Mouse (Mus musculus) testis, adult 2 months (tissue): ENCODE results near the gene Ubtd2. TPM values are rescaled to one million over a fixed set of nuclear protein-coding genes. Genes with fewer than 3 reads are reported as not detected.

ENCODE experiments used
- H3K27ac ChIP-seq: fragments of 200-500 bp; 2 replicates; pipeline ENCODE4 v1.5.1; 2012; ENCODE audit warnings: low read depth, low read length; ENCODE audit not compliant: control insufficient read depth, insufficient read depth
- H3K27me3 ChIP-seq: fragments of 200-500 bp; 2 replicates; pipeline ENCODE4 v1.6.1; 2012; ENCODE audit warnings: mild to moderate bottlenecking, low read length, moderate library complexity; ENCODE audit not compliant: control insufficient read depth, insufficient read depth
- H3K36me3 ChIP-seq: fragments of 200-500 bp; 2 replicates; pipeline ENCODE4 v1.6.1; 2012; ENCODE audit warnings: mild to moderate bottlenecking, low read length; ENCODE audit not compliant: control insufficient read depth, insufficient read depth
- H3K4me1 ChIP-seq: fragments of 200-500 bp; 2 replicates; pipeline ENCODE4 v1.6.1; 2012; ENCODE audit warnings: low read length; ENCODE audit not compliant: control insufficient read depth, insufficient read depth
- H3K4me3 ChIP-seq: fragments of 200-500 bp; 2 replicates; pipeline ENCODE4 v1.5.1; 2012; ENCODE audit warnings: low read depth, mild to moderate bottlenecking, low read length, moderate library complexity, mixed read lengths; ENCODE audit not compliant: control insufficient read depth
- CTCF ChIP-seq: fragments of 200-500 bp; IDR thresholded peaks from 2 replicates; pipeline ENCODE4 v1.5.1; 2012; ENCODE audit warnings: low read depth, mild to moderate bottlenecking, inconsistent platforms, low read length, moderate library complexity; ENCODE audit not compliant: control insufficient read depth, insufficient read depth, insufficient replicate concordance
- POLR2A ChIP-seq: fragments of 200-500 bp; IDR thresholded peaks from 2 replicates; pipeline ENCODE4 v1.6.1; 2012; ENCODE audit warnings: low read depth, mild to moderate bottlenecking, inconsistent platforms, low read length, moderate library complexity; ENCODE audit not compliant: control insufficient read depth
- polyA plus RNA-seq: library from polyadenylated mRNA; depleted of rRNA; stranded (reverse); fragments of >200 nt; gene quantifications from 2 replicates; pipeline ENCODE4 v1.2.3, GENCODE M21; 2012

Ubtd2 gene
- polyA plus RNA-seq, 1 experiment: 120 TPM

GRCm38 (mm10) chr11:32464282-32464681 is 9.1 kb downstream of the Ubtd2 start:
- no peaks in the 10 kb centered on the region for H3K4me1 ChIP-seq
- TF ChIP-seq CTCF (no peak), POLR2A (no peak)
- H3K36me3 ChIP-seq: no peaks in the 10 kb centered on the region

GRCm38 (mm10) chr11:32471925-32472324 is 16.8 kb downstream of the Ubtd2 start:
- H3K27me3 ChIP-seq: no peaks in the 10 kb centered on the region
- no peak for TF ChIP-seq POLR2A
- TF ChIP-seq CTCF: no peak
- no peaks in the 10 kb centered on the region for H3K36me3 ChIP-seq
- no peaks in the 10 kb centered on the region for H3K4me1 ChIP-seq
- no peak overlapping the region for H3K27ac ChIP-seq
- no peak overlapping the region for H3K4me3 ChIP-seq

More at GRCm38 (mm10) chr11:32464282-32464681, 9.1 kb downstream of the Ubtd2 start:
- H3K4me3 ChIP-seq: no peak overlapping the region
- H3K27me3 ChIP-seq: no peaks in the 10 kb centered on the region
- no peak overlapping the region for H3K27ac ChIP-seq

GRCm38 (mm10) chr11:32474725-32475124 is 19.6 kb downstream of the Ubtd2 start:
- no peaks in the 10 kb centered on the region for H3K4me1 ChIP-seq
- no peak overlapping the region for H3K4me3 ChIP-seq
- no peaks in the 10 kb centered on the region for H3K36me3 ChIP-seq
- no peak overlapping the region for H3K27ac ChIP-seq
- no peak for TF ChIP-seq CTCF
- no peak for TF ChIP-seq POLR2A
- H3K27me3 ChIP-seq: no peaks in the 10 kb centered on the region

- H3K4me1 ChIP-seq: no peaks in the 10 kb centered on the region
- no peaks in the 10 kb centered on the region for H3K36me3 ChIP-seq
- TF ChIP-seq POLR2A: no peak
- no peak for TF ChIP-seq CTCF
- H3K4me3 ChIP-seq: no peak overlapping the region
- no peak overlapping the region for H3K27ac ChIP-seq
- no peaks in the 10 kb centered on the region for H3K27me3 ChIP-seq
Observed at GRCm38 (mm10) chr11:32475487-32476236, 20.5 kb downstream of the Ubtd2 start.

GRCm38 (mm10) chr11:32481525-32481924 is 26.4 kb downstream of the Ubtd2 start:
- no peaks in the 10 kb centered on the region for H3K4me1 ChIP-seq
- no peaks in the 10 kb centered on the region for H3K27me3 ChIP-seq
- H3K36me3 ChIP-seq: no peaks in the 10 kb centered on the region
- no peak overlapping the region for H3K4me3 ChIP-seq
- H3K27ac ChIP-seq: no peak overlapping the region
- TF ChIP-seq POLR2A (no peak), CTCF (no peak)

GRCm38 (mm10) chr11:32485290-32485689 is 30.1 kb downstream of the Ubtd2 start:
- TF ChIP-seq CTCF (no peak), POLR2A (no peak)
- Histone ChIP-seq H3K27me3 (no peaks in the 10 kb centered on the region), H3K27ac (no peak overlapping the region; the same call in 1 of the 2 replicates), H3K36me3 (no peaks in the 10 kb centered on the region), H3K4me3 (no peak overlapping the region), H3K4me1 (no peaks in the 10 kb centered on the region)

- Histone ChIP-seq H3K27me3 (no peaks in the 10 kb centered on the region), H3K4me3 (no peak overlapping the region), H3K27ac (no peak overlapping the region), H3K4me1 (no peaks in the 10 kb centered on the region), H3K36me3 (no peaks in the 10 kb centered on the region)
- no peak for TF ChIP-seq POLR2A
- TF ChIP-seq CTCF: no peak
Observed at GRCm38 (mm10) chr11:32486621-32487020, 31.5 kb downstream of the Ubtd2 start.
